Mouse (Mus musculus) liver, adult 2 months (tissue): Measurements from ENCODE around the gene Pard3.

Experiments
- CTCF ChIP-seq: fragments of 200-500 bp; IDR thresholded peaks from 2 replicates; pipeline ENCODE4 v1.5.1; 2011; ENCODE audit warnings: low read depth, low read length, control low read depth
- POLR2A ChIP-seq: fragments of 200-500 bp; IDR thresholded peaks from 2 replicates; pipeline ENCODE4 v1.6.1; 2011; ENCODE audit warnings: low read length, control low read depth; ENCODE audit not compliant: insufficient read depth; ENCODE audit errors: extremely low read depth

GRCm38 (mm10) chr8:127614206-127614605 lies 550.5 kb downstream of the Pard3 start:
- TF ChIP-seq POLR2A (no peak), CTCF (no peak)
